Mouse (Mus musculus): ENCODE measurements around the gene Exd1. TPM values are rescaled to one million over a fixed set of nuclear protein-coding genes. Genes with fewer than 3 reads are reported as not detected.

Exd1 gene
- polyA plus RNA-seq, 2 experiments, result 0.12 to 0.19 TPM

DNA sequence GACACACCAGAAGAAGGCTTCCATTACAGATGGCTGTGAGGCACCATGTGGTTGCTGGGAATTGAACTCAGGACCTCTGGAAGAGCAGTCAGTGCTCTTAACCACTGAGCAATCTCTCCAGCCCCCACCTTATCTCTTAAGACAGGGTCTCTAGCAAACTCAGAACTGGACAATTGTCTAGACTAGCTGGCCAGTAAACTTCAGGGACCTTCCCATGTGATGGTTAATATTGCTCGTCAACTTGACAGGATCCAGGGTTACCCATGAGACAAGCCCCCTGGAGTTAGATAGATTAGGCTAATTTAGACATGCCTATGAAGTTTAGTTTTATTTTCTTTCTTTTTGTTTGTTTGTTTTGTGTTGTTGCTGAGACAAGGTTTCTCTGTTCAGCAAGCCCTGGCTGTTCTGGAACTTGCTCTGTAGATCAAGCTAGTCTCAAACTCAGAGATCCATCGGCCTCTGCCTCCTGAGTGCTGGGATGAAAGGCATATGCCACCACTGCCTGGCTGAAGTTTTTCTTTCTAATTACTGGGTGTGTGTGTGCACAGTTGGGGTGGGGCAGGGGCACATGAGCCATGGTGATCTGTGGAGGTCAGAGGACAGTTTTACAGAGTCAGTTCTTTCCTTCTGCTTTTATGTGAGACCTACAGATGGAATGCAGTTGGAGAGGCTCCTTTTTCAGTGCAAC is 46.3 kb downstream of the Exd1 start:
- Histone ChIP-seq H3K4me1 (ENCODE audit: control insufficient read depth, insufficient read depth, low read length) (no peaks in the 10 kb centered on the region), H3K4me2 (replicated peaks; ENCODE audit: low read depth, low read length, severe bottlenecking) (no peak overlapping the region), H3K27ac (replicated peaks; ENCODE audit: low read depth, low read length) (no peak overlapping the region), H3K9ac (ENCODE audit: low read depth, low read length, severe bottlenecking) (no peak overlapping the region), H3K9me3 (ENCODE audit: control insufficient read depth, low read length) (no peaks in the 10 kb centered on the region), H3K4me3 (replicated peaks; ENCODE audit: low read length) (no peak overlapping the region), H3K27me3 (ENCODE audit: control insufficient read depth, insufficient read depth, low read length) (no peaks in the 10 kb centered on the region), H3K36me3 (ENCODE audit: control insufficient read depth, insufficient read depth, low read length) (no peaks in the 10 kb centered on the region)
- WGBS, result 78% methylated on average over 2 of the region's 2 CpGs
- ATAC-seq (ENCODE audit: low FRiP score, low read depth), result no peak
- DNase-seq (ENCODE audit: low spot score), result no peak
- no peak for TF ChIP-seq POLR2A (IDR thresholded peaks at IDR 0.05; ENCODE audit: borderline replicate concordance, extremely low read depth, insufficient read depth, insufficient read length)

GRCm38 (mm10) chr2:119498859-119499258 is 48.6 kb downstream of the Exd1 start:
- ATAC-seq (ENCODE audit: low FRiP score, low read depth) (no peak), DNase-seq (ENCODE audit: low spot score) (no peak)
- no peaks in the 10 kb centered on the region for H3K36me3 ChIP-seq (ENCODE audit: control insufficient read depth, insufficient read depth, low read length)
- no peaks in the 10 kb centered on the region for H3K27me3 ChIP-seq (ENCODE audit: control insufficient read depth, insufficient read depth, low read length)
- 89% methylated on average over 2 of the region's 2 CpGs for WGBS
- no peaks in the 10 kb centered on the region for H3K4me1 ChIP-seq (ENCODE audit: control insufficient read depth, insufficient read depth, low read length)
- H3K9me3 ChIP-seq (ENCODE audit: control insufficient read depth, low read length), result no peaks in the 10 kb centered on the region
- TF ChIP-seq POLR2A (IDR thresholded peaks at IDR 0.05; ENCODE audit: borderline replicate concordance, extremely low read depth, insufficient read depth, insufficient read length), result no peak
- H3K4me3 ChIP-seq (replicated peaks; ENCODE audit: low read length), result no peak overlapping the region
- H3K4me2 ChIP-seq (replicated peaks; ENCODE audit: low read depth, low read length, severe bottlenecking), result no peak overlapping the region
- H3K9ac ChIP-seq (ENCODE audit: low read depth, low read length, severe bottlenecking), result no peak overlapping the region
- H3K27ac ChIP-seq (replicated peaks; ENCODE audit: low read depth, low read length), result no peak overlapping the region

DNA sequence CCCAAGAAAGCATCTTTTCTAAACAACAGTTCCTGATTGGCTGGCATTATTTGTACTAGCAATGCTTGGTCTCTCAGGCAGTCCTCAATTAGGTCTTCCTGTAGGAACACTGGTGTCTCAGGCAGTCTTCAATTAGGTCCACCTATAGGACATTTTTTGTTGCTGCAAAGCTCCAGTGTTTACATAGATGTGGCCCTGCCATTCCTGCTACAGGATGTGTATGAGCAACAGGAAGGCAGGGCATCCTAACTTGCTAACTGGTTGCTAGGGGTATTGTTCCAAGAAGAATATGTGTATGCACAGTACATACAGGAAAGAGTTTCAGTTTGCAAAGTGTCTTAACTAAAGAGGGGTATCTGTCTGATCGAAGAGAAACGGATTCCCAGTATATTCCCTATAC is 51.3 kb downstream of the Exd1 start:
- DNase-seq (ENCODE audit: low spot score), result no peak
- Histone ChIP-seq H3K9ac (ENCODE audit: low read depth, low read length, severe bottlenecking) (no peak overlapping the region), H3K27ac (replicated peaks; ENCODE audit: low read depth, low read length) (no peak overlapping the region), H3K4me1 (ENCODE audit: control insufficient read depth, insufficient read depth, low read length) (no peaks in the 10 kb centered on the region), H3K36me3 (ENCODE audit: control insufficient read depth, insufficient read depth, low read length) (no peaks in the 10 kb centered on the region), H3K9me3 (ENCODE audit: control insufficient read depth, low read length) (no peaks in the 10 kb centered on the region), H3K4me3 (replicated peaks; ENCODE audit: low read length) (no peak overlapping the region), H3K4me2 (replicated peaks; ENCODE audit: low read depth, low read length, severe bottlenecking) (no peak overlapping the region), H3K27me3 (ENCODE audit: control insufficient read depth, insufficient read depth, low read length) (no peaks in the 10 kb centered on the region)
- no peak for ATAC-seq (ENCODE audit: low FRiP score, low read depth)
- 94% methylated on average over 2 of the region's 2 CpGs for WGBS
- TF ChIP-seq POLR2A (IDR thresholded peaks at IDR 0.05; ENCODE audit: borderline replicate concordance, extremely low read depth, insufficient read depth, insufficient read length), result no peak

DNA sequence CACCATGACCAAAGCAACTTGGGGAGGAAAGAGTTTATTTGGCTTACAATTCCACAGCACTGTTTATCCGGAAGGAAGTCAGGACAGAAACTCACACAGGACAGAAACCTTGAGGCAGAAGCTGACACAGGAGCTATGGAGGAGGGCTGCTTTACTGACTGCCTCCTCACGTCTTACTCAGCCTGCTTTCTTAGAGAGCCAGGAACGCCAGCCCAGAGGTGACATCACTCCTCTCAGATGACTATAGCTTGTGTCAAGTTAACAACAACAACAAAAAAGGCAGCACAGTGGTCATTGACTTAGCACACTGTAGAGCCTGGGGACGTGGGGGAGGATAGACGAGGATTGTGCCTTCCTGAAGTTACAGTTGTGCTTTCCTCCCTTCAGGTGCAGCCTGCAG is 55.5 kb downstream of the Exd1 start:
- H3K27me3 ChIP-seq (ENCODE audit: control insufficient read depth, insufficient read depth, low read length), result no peaks in the 10 kb centered on the region
- no peaks in the 10 kb centered on the region for H3K4me1 ChIP-seq (ENCODE audit: control insufficient read depth, insufficient read depth, low read length)
- TF ChIP-seq POLR2A (IDR thresholded peaks at IDR 0.05; ENCODE audit: borderline replicate concordance, extremely low read depth, insufficient read depth, insufficient read length), result no peak
- ATAC-seq (ENCODE audit: low FRiP score, low read depth) (no peak), DNase-seq (ENCODE audit: low spot score) (no peak)
- H3K4me2 ChIP-seq (replicated peaks; ENCODE audit: low read depth, low read length, severe bottlenecking), result no peak overlapping the region
- H3K4me3 ChIP-seq (replicated peaks; ENCODE audit: low read length), result no peak overlapping the region
- no peaks in the 10 kb centered on the region for H3K9me3 ChIP-seq (ENCODE audit: control insufficient read depth, low read length)
- WGBS, result 49% methylated on average over 5 of the region's 5 CpGs
- H3K36me3 ChIP-seq (ENCODE audit: control insufficient read depth, insufficient read depth, low read length), result no peaks in the 10 kb centered on the region
- no peak overlapping the region for H3K9ac ChIP-seq (ENCODE audit: low read depth, low read length, severe bottlenecking)
- H3K27ac ChIP-seq (replicated peaks; ENCODE audit: low read depth, low read length), result no peak overlapping the region

- no peak for DNase-seq (ENCODE audit: low spot score)
- Histone ChIP-seq H3K4me3 (replicated peaks; ENCODE audit: low read length) (no peak overlapping the region), H3K9ac (ENCODE audit: low read depth, low read length, severe bottlenecking) (no peak overlapping the region), H3K27ac (replicated peaks; ENCODE audit: low read depth, low read length) (no peak overlapping the region), H3K4me2 (replicated peaks; ENCODE audit: low read depth, low read length, severe bottlenecking) (no peak overlapping the region), H3K4me1 (ENCODE audit: control insufficient read depth, insufficient read depth, low read length) (no peaks in the 10 kb centered on the region), H3K9me3 (ENCODE audit: control insufficient read depth, low read length) (no peaks in the 10 kb centered on the region), H3K36me3 (ENCODE audit: control insufficient read depth, insufficient read depth, low read length) (no peaks in the 10 kb centered on the region), H3K27me3 (ENCODE audit: control insufficient read depth, insufficient read depth, low read length) (no peaks in the 10 kb centered on the region)
- no peak for TF ChIP-seq POLR2A (IDR thresholded peaks at IDR 0.05; ENCODE audit: borderline replicate concordance, extremely low read depth, insufficient read depth, insufficient read length)
- no peak for ATAC-seq (ENCODE audit: low FRiP score, low read depth)
- WGBS, result 12% methylated on average over 4 of the region's 4 CpGs
Measured at GRCm38 (mm10) chr2:119486488-119486887, 60.9 kb downstream of the Exd1 start.
